Mouse (Mus musculus): ENCODE results near the gene Samd13. TPM values are rescaled to one million over a fixed set of nuclear protein-coding genes. Genes with fewer than 3 reads are reported as not detected.

Samd13 gene
- polyA plus RNA-seq, 1 experiment from 2014 or later = 0.46 TPM

- Histone ChIP-seq H3K9me3 (ENCODE audit: control insufficient read depth, low read length) (no peaks in the 10 kb centered on the region), H3K9ac (ENCODE audit: low read length) (no peak overlapping the region), H3K4me1 (replicated peaks; ENCODE audit: control insufficient read depth, insufficient read depth, low read length) (no peaks in the 10 kb centered on the region), H3K27ac (ENCODE audit: low read depth) (no peak overlapping the region), H3K4me3 (ENCODE audit: low read depth, low read length) (no peak overlapping the region), H3K36me3 (ENCODE audit: control insufficient read depth, insufficient read depth, low read length) (no peaks in the 10 kb centered on the region), H3K27me3 (replicated peaks; ENCODE audit: control insufficient read depth, insufficient read depth, low read length) (no peaks in the 10 kb centered on the region), H3K4me2 (ENCODE audit: low read length) (no peak overlapping the region)
- DNase-seq (ENCODE audit: low spot score) (no peak), ATAC-seq (replicated peaks; ENCODE audit: low FRiP score, low TSS enrichment, low read depth) (no peak)
- 85% methylated on average over 5 of the region's 5 CpGs for WGBS
These were observed 52.9 kb downstream of the Samd13 start for GRCm38 (mm10) chr3:146632506-146632905.

GRCm38 (mm10) chr3:146628227-146628982 lies 57.0 kb downstream of the Samd13 start:
- Histone ChIP-seq H3K9ac (ENCODE audit: low read length) (no peak overlapping the region), H3K27me3 (replicated peaks; ENCODE audit: control insufficient read depth, insufficient read depth, low read length) (no peaks in the 10 kb centered on the region), H3K9me3 (ENCODE audit: control insufficient read depth, low read length) (no peaks in the 10 kb centered on the region), H3K36me3 (ENCODE audit: control insufficient read depth, insufficient read depth, low read length) (no peaks in the 10 kb centered on the region), H3K4me2 (ENCODE audit: low read length) (no peak overlapping the region), H3K27ac (ENCODE audit: low read depth) (no peak overlapping the region), H3K4me3 (ENCODE audit: low read depth, low read length) (no peak overlapping the region), H3K4me1 (replicated peaks; ENCODE audit: control insufficient read depth, insufficient read depth, low read length) (no peaks in the 10 kb centered on the region)
- ATAC-seq (replicated peaks; ENCODE audit: low FRiP score, low TSS enrichment, low read depth) (no peak), DNase-seq (ENCODE audit: low spot score) (no peak)
- 78% methylated on average over 8 of the region's 8 CpGs for WGBS

GRCm38 (mm10) chr3:146625766-146626165 lies 59.6 kb downstream of the Samd13 start:
- Histone ChIP-seq H3K4me3 (ENCODE audit: low read depth, low read length) (no peak overlapping the region), H3K36me3 (ENCODE audit: control insufficient read depth, insufficient read depth, low read length) (no peaks in the 10 kb centered on the region), H3K27me3 (replicated peaks; ENCODE audit: control insufficient read depth, insufficient read depth, low read length) (no peaks in the 10 kb centered on the region), H3K27ac (ENCODE audit: low read depth) (no peak overlapping the region), H3K4me1 (replicated peaks; ENCODE audit: control insufficient read depth, insufficient read depth, low read length) (no peaks in the 10 kb centered on the region), H3K9ac (ENCODE audit: low read length) (no peak overlapping the region), H3K9me3 (ENCODE audit: control insufficient read depth, low read length) (no peaks in the 10 kb centered on the region), H3K4me2 (ENCODE audit: low read length) (no peak overlapping the region)
- DNase-seq (ENCODE audit: low spot score) (no peak), ATAC-seq (replicated peaks; ENCODE audit: low FRiP score, low TSS enrichment, low read depth) (no peak)
- 77% methylated on average over 4 of the region's 4 CpGs for WGBS

GRCm38 (mm10) chr3:146621966-146622365 lies 63.4 kb downstream of the Samd13 start:
- Histone ChIP-seq H3K9ac (ENCODE audit: low read length) (no peak overlapping the region), H3K9me3 (ENCODE audit: control insufficient read depth, low read length) (no peaks in the 10 kb centered on the region), H3K4me1 (replicated peaks; ENCODE audit: control insufficient read depth, insufficient read depth, low read length) (no peaks in the 10 kb centered on the region), H3K4me3 (ENCODE audit: low read depth, low read length) (no peak overlapping the region), H3K27me3 (replicated peaks; ENCODE audit: control insufficient read depth, insufficient read depth, low read length) (no peaks in the 10 kb centered on the region), H3K4me2 (ENCODE audit: low read length) (no peak overlapping the region), H3K27ac (ENCODE audit: low read depth) (no peak overlapping the region), H3K36me3 (ENCODE audit: control insufficient read depth, insufficient read depth, low read length) (no peaks in the 10 kb centered on the region)
- WGBS = 88% methylated on average over 11 of the region's 11 CpGs
- DNase-seq (ENCODE audit: low spot score) (no peak), ATAC-seq (replicated peaks; ENCODE audit: low FRiP score, low TSS enrichment, low read depth) (no peak)

GRCm38 (mm10) chr3:146620555-146621249 lies 64.7 kb downstream of the Samd13 start:
- DNase-seq (ENCODE audit: low spot score) = no peak
- H3K9ac ChIP-seq (ENCODE audit: low read length) = no peak overlapping the region
- WGBS = 84% methylated on average over 14 of the region's 14 CpGs
- ATAC-seq (replicated peaks; ENCODE audit: low FRiP score, low TSS enrichment, low read depth) = no peak
- H3K27me3 ChIP-seq (replicated peaks; ENCODE audit: control insufficient read depth, insufficient read depth, low read length) = no peaks in the 10 kb centered on the region
- no peaks in the 10 kb centered on the region for H3K4me1 ChIP-seq (replicated peaks; ENCODE audit: control insufficient read depth, insufficient read depth, low read length)
- no peaks in the 10 kb centered on the region for H3K36me3 ChIP-seq (ENCODE audit: control insufficient read depth, insufficient read depth, low read length)
- H3K4me3 ChIP-seq (ENCODE audit: low read depth, low read length) = no peak overlapping the region
- H3K4me2 ChIP-seq (ENCODE audit: low read length) = no peak overlapping the region
- no peak overlapping the region for H3K27ac ChIP-seq (ENCODE audit: low read depth)
- no peaks in the 10 kb centered on the region for H3K9me3 ChIP-seq (ENCODE audit: control insufficient read depth, low read length)

- no peak overlapping the region for H3K4me3 ChIP-seq (ENCODE audit: low read depth, low read length)
- ATAC-seq (replicated peaks; ENCODE audit: low FRiP score, low TSS enrichment, low read depth) (no peak), DNase-seq (ENCODE audit: low spot score) (no peak)
- H3K4me2 ChIP-seq (ENCODE audit: low read length) = no peak overlapping the region
- no peaks in the 10 kb centered on the region for H3K4me1 ChIP-seq (replicated peaks; ENCODE audit: control insufficient read depth, insufficient read depth, low read length)
- no peak overlapping the region for H3K9ac ChIP-seq (ENCODE audit: low read length)
- H3K9me3 ChIP-seq (ENCODE audit: control insufficient read depth, low read length) = no peaks in the 10 kb centered on the region
- WGBS = 84% methylated on average over 10 of the region's 10 CpGs
- no peaks in the 10 kb centered on the region for H3K27me3 ChIP-seq (replicated peaks; ENCODE audit: control insufficient read depth, insufficient read depth, low read length)
- H3K27ac ChIP-seq (ENCODE audit: low read depth) = no peak overlapping the region
- H3K36me3 ChIP-seq (ENCODE audit: control insufficient read depth, insufficient read depth, low read length) = no peaks in the 10 kb centered on the region
These were observed 65.3 kb downstream of the Samd13 start for GRCm38 (mm10) chr3:146620101-146620500.

DNA sequence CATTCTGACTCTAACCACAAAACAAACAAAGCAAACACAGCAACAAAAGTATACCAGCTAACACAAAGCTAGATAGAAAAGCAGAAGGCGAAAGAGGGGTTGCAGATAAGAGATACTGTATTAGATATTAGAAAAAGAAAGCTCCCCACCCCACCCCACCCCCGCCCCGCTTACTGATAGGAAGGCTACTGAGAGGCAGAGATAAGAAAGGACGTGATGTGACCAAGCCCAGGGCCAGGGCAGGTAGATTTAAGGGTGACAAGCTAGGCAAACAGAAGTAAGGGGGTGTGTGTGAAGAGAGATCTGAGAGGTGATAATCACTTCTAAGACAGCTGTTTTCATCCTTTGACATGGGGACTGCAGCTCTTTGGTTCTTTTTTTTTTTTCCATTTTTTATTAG lies 67.0 kb downstream of the Samd13 start:
- ATAC-seq (replicated peaks; ENCODE audit: low FRiP score, low TSS enrichment, low read depth) = no peak
- Histone ChIP-seq H3K4me1 (replicated peaks; ENCODE audit: control insufficient read depth, insufficient read depth, low read length) (no peaks in the 10 kb centered on the region), H3K27me3 (replicated peaks; ENCODE audit: control insufficient read depth, insufficient read depth, low read length) (no peaks in the 10 kb centered on the region), H3K36me3 (ENCODE audit: control insufficient read depth, insufficient read depth, low read length) (no peaks in the 10 kb centered on the region), H3K27ac (ENCODE audit: low read depth) (no peak overlapping the region), H3K4me3 (ENCODE audit: low read depth, low read length) (no peak overlapping the region), H3K4me2 (ENCODE audit: low read length) (no peak overlapping the region), H3K9me3 (ENCODE audit: control insufficient read depth, low read length) (no peaks in the 10 kb centered on the region), H3K9ac (ENCODE audit: low read length) (no peak overlapping the region)
- 62% methylated on average over 4 of the region's 4 CpGs for WGBS
- DNase-seq (ENCODE audit: low spot score) = no peak

- H3K4me1 ChIP-seq (replicated peaks; ENCODE audit: control insufficient read depth, insufficient read depth, low read length) = no peaks in the 10 kb centered on the region
- no peaks in the 10 kb centered on the region for H3K36me3 ChIP-seq (ENCODE audit: control insufficient read depth, insufficient read depth, low read length)
- H3K9ac ChIP-seq (ENCODE audit: low read length) = no peak overlapping the region
- H3K9me3 ChIP-seq (ENCODE audit: control insufficient read depth, low read length) = no peaks in the 10 kb centered on the region
- no peak overlapping the region for H3K4me3 ChIP-seq (ENCODE audit: low read depth, low read length)
- no peaks in the 10 kb centered on the region for H3K27me3 ChIP-seq (replicated peaks; ENCODE audit: control insufficient read depth, insufficient read depth, low read length)
- DNase-seq (ENCODE audit: low spot score) = no peak
- H3K27ac ChIP-seq (ENCODE audit: low read depth) = no peak overlapping the region
- no peak for ATAC-seq (replicated peaks; ENCODE audit: low FRiP score, low TSS enrichment, low read depth)
- H3K4me2 ChIP-seq (ENCODE audit: low read length) = no peak overlapping the region
These were observed 67.4 kb downstream of the Samd13 start for GRCm38 (mm10) chr3:146617946-146618345.
